Mouse (Mus musculus) lung, postnatal 0 days (tissue): ENCODE data around the gene Eddm3b. TPM values are rescaled to one million over a fixed set of nuclear protein-coding genes. Genes with fewer than 3 reads are reported as not detected.
A peak's percentile ranks its signal among the peaks of the same experiment; 100 is the strongest.

Experiments
- ATAC-seq: fragments of 200-750 bp; cut with Nextera tagmentation; 2 replicates; pipeline ENCODE4 v1.8.0; 2017; ENCODE audit warnings: moderate library complexity
- DNase-seq: peaks from one replicate; pipeline ENCODE4 v3.0.0-alpha.2; 2016; ENCODE audit warnings: low spot score
- H3K27ac ChIP-seq: fragments of 300-500 bp; sonication (generic); 2 replicates; pipeline ENCODE4 v1.5.1; 2014; ENCODE audit warnings: antibody characterized with exemption, mild to moderate bottlenecking, low read length, mixed read lengths
- H3K27me3 ChIP-seq: fragments of 300-500 bp; sonication (generic); replicated peaks from 2 replicates; pipeline ENCODE4 v1.6.1; 2014; ENCODE audit warnings: low read length, mixed read lengths; ENCODE audit not compliant: insufficient read depth
- H3K36me3 ChIP-seq: fragments of 300-500 bp; sonication (generic); 2 replicates; pipeline ENCODE4 v1.6.1; 2014; ENCODE audit warnings: low read length, mixed read lengths; ENCODE audit not compliant: insufficient read depth
- H3K4me1 ChIP-seq: fragments of 300-500 bp; sonication (generic); 2 replicates; pipeline ENCODE4 v1.6.1; 2014; ENCODE audit warnings: antibody characterized with exemption, low read depth, low read length, mixed read lengths; ENCODE audit not compliant: insufficient read depth
- H3K4me2 ChIP-seq: fragments of 300-500 bp; sonication (generic); replicated peaks from 2 replicates; pipeline ENCODE4 v1.6.1; 2014; ENCODE audit warnings: low read depth, mild to moderate bottlenecking, low read length, moderate library complexity, mixed read lengths
- H3K4me3 ChIP-seq: fragments of 300-500 bp; sonication (generic); 2 replicates; pipeline ENCODE4 v1.5.1; 2014; ENCODE audit warnings: low read depth, low read length
- H3K9ac ChIP-seq: fragments of 300-500 bp; sonication (generic); replicated peaks from 2 replicates; pipeline ENCODE4 v1.6.1; 2014; ENCODE audit warnings: low read depth, mild to moderate bottlenecking
- H3K9me3 ChIP-seq: fragments of 300-500 bp; sonication (generic); 2 replicates; pipeline ENCODE4 v1.6.1; 2016; ENCODE audit warnings: low read length, mixed read lengths
- CTCF ChIP-seq: IDR thresholded peaks from 2 replicates; pipeline ENCODE4 v1.5.1; 2016; ENCODE audit warnings: antibody characterized with exemption, mild to moderate bottlenecking
- EP300 ChIP-seq: IDR thresholded peaks from 2 replicates; pipeline ENCODE4 v1.6.1; 2016; ENCODE audit warnings: antibody characterized with exemption, mild to moderate bottlenecking, control low read depth
- WGBS: fragments of 180-500 bp; shearing (Covaris S2); extraction: QIAGEN DNeasy Blood & Tissue Kit; methylation state at CpG from one replicate; pipeline ENCODE4 v1.1.7; 2014; 5-methylcytosine and 5-hydroxymethylcytosine counted together
- polyA plus RNA-seq: library from polyadenylated mRNA; unstranded; fragments of >200 nt; fragmentation: Nextera tagmentation; extraction: Ambion mirVana; gene quantifications from 2 replicates; pipeline ENCODE4 v1.2.1, GENCODE M21; 2015

The Eddm3b gene
- polyA plus RNA-seq, 1 experiment from 2014 or later: 0.08 TPM

GRCm38 (mm10) chr14:51127648-51128258 lies 13.5 kb downstream of the Eddm3b start:
- Histone ChIP-seq H3K27ac (no peak overlapping the region), H3K4me2 (no peak overlapping the region), H3K4me1 (no peaks in the 10 kb centered on the region), H3K36me3 (no peaks in the 10 kb centered on the region), H3K27me3 (no peaks in the 10 kb centered on the region), H3K4me3 (no peak overlapping the region), H3K9ac (no peak overlapping the region), H3K9me3 (no peaks in the 10 kb centered on the region)
- no peak for DNase-seq
- ATAC-seq: no peak
- 46% methylated on average over 2 of the region's 2 CpGs for WGBS
- TF ChIP-seq EP300 (no peak), CTCF (no peak)

GRCm38 (mm10) chr14:51128775-51129623 lies 14.8 kb downstream of the Eddm3b start:
- H3K27ac ChIP-seq: no peak overlapping the region
- H3K4me2 ChIP-seq: no peak overlapping the region
- DNase-seq: peak; percentile 12
- no peak for ATAC-seq
- H3K36me3 ChIP-seq: no peaks in the 10 kb centered on the region
- no peak overlapping the region for H3K9ac ChIP-seq
- no peak overlapping the region for H3K4me3 ChIP-seq
- no peak for TF ChIP-seq CTCF
- no peak for TF ChIP-seq EP300
- no peaks in the 10 kb centered on the region for H3K9me3 ChIP-seq
- H3K27me3 ChIP-seq: no peaks in the 10 kb centered on the region
- WGBS: 60% methylated on average over 9 of the region's 9 CpGs
- H3K4me1 ChIP-seq: no peaks in the 10 kb centered on the region

GRCm38 (mm10) chr14:51129624-51129975 lies 15.4 kb downstream of the Eddm3b start:
- H3K4me1 ChIP-seq: no peaks in the 10 kb centered on the region
- no peaks in the 10 kb centered on the region for H3K9me3 ChIP-seq
- H3K27me3 ChIP-seq: no peaks in the 10 kb centered on the region
- ATAC-seq: no peak
- no peak overlapping the region for H3K4me2 ChIP-seq
- DNase-seq: no peak
- WGBS: 68% methylated on average over 4 of the region's 4 CpGs
- H3K9ac ChIP-seq: no peak overlapping the region
- no peak overlapping the region for H3K27ac ChIP-seq
- TF ChIP-seq CTCF (no peak), EP300 (no peak)
- no peak overlapping the region for H3K4me3 ChIP-seq
- no peaks in the 10 kb centered on the region for H3K36me3 ChIP-seq

- TF ChIP-seq CTCF (no peak), EP300 (no peak)
- H3K27me3 ChIP-seq: no peaks in the 10 kb centered on the region
- no peak overlapping the region for H3K9ac ChIP-seq
- no peaks in the 10 kb centered on the region for H3K36me3 ChIP-seq
- WGBS: 62% methylated on average over 9 of the region's 9 CpGs
- no peak overlapping the region for H3K4me3 ChIP-seq
- H3K27ac ChIP-seq: no peak overlapping the region
- no peaks in the 10 kb centered on the region for H3K4me1 ChIP-seq
- H3K4me2 ChIP-seq: no peak overlapping the region
- H3K9me3 ChIP-seq: no peaks in the 10 kb centered on the region
- DNase-seq: no peak
- ATAC-seq: no peak
Observed at GRCm38 (mm10) chr14:51130315-51130940, 16.2 kb downstream of the Eddm3b start.

- DNase-seq (no peak), ATAC-seq (no peak)
- H3K4me2 ChIP-seq: no peak overlapping the region
- no peaks in the 10 kb centered on the region for H3K27me3 ChIP-seq
- H3K4me3 ChIP-seq: no peak overlapping the region
- no peak overlapping the region for H3K9ac ChIP-seq
- no peaks in the 10 kb centered on the region for H3K4me1 ChIP-seq
- H3K27ac ChIP-seq: no peak overlapping the region
- no peaks in the 10 kb centered on the region for H3K9me3 ChIP-seq
- H3K36me3 ChIP-seq: no peaks in the 10 kb centered on the region
- TF ChIP-seq EP300: no peak
- TF ChIP-seq CTCF: no peak
- WGBS: 66% methylated on average over 7 of the region's 7 CpGs
Observed at GRCm38 (mm10) chr14:51131086-51131815, 17.0 kb downstream of the Eddm3b start.

GRCm38 (mm10) chr14:51132372-51132771 lies 18.1 kb downstream of the Eddm3b start:
- H3K9ac ChIP-seq: no peak overlapping the region
- TF ChIP-seq CTCF (no peak), EP300 (no peak)
- DNase-seq (no peak), ATAC-seq (no peak)
- H3K27me3 ChIP-seq: no peaks in the 10 kb centered on the region
- H3K9me3 ChIP-seq: no peaks in the 10 kb centered on the region
- no peak overlapping the region for H3K4me2 ChIP-seq
- H3K36me3 ChIP-seq: no peaks in the 10 kb centered on the region
- no peaks in the 10 kb centered on the region for H3K4me1 ChIP-seq
- no peak overlapping the region for H3K4me3 ChIP-seq
- no peak overlapping the region for H3K27ac ChIP-seq
- 82% methylated on average over 4 of the region's 4 CpGs for WGBS
